Mouse (Mus musculus): ENCODE measurements around the gene Man2b2. TPM values are rescaled to one million over a fixed set of nuclear protein-coding genes. Genes with fewer than 3 reads are reported as not detected.

The Man2b2 gene
- polyA plus RNA-seq, 1 experiment from 2014 or later = 17.2 TPM

DNA sequence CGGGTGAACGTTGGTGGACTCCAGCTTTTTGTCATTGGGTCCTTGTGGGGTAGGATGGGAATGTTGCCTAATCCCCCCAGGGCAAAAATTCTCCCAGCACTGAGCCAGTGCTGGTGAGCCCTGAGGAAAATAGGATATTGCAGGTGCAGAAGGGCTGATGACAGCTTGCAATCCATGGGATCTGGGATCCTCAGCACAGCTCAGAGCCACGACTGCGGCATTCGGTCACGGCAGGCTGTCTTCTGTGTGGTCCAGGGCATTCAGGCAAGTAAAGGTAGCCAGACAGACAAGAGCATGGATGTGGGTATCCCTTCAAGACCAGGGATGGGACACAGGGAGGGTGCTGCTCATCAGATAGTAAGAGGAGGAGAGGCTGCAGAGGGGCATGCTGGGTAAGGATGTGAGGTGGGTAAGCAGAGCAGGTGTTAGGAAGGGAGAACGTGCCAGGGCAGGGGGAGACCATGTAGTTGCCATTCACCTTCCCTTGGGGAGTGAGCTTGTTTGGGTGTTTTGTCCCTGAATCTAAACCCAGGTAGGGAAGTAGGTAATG is 36.3 kb upstream of the Man2b2 start:
- Histone ChIP-seq H3K36me3 (no peaks in the 10 kb centered on the region), H3K9ac (no peak overlapping the region), H3K4me2 (no peak overlapping the region), H3K27me3 (replicated peaks) (peaks cover 100% of the 10 kb centered on the region), H3K27ac (replicated peaks) (no peak overlapping the region), H3K4me1 (peaks cover 22% of the 10 kb centered on the region), H3K4me3 (no peak overlapping the region), H3K9me3 (no peaks in the 10 kb centered on the region)
- WGBS = 55% methylated on average over 7 of the region's 7 CpGs
- no peak for ATAC-seq (ENCODE audit: extremely low read depth, insufficient number of reproducible peaks, low FRiP score, low TSS enrichment)

DNA sequence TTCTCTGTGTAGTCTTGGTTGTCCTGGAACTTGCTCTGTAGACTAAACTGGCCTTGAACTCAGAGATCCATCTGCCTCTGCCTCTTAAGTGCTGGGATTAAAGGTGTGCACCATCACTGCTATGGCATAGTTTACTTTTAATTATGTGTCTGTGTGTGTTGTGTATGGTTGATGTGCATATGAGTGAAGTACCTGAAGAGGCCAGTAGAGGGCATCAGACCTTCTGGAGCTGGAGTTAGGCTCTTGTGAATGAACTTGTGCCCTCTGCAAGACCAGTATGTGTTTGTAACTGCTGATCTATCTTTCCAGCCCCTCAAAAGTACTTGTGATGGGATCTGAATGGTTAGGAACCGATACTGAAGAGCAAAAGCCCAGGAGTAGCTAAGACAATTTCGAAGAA is 30.6 kb upstream of the Man2b2 start:
- Histone ChIP-seq H3K4me1 (no peaks in the 10 kb centered on the region), H3K27me3 (replicated peaks) (peaks cover 67% of the 10 kb centered on the region)
- ATAC-seq (ENCODE audit: extremely low read depth, insufficient number of reproducible peaks, low FRiP score, low TSS enrichment) = no peak

DNA sequence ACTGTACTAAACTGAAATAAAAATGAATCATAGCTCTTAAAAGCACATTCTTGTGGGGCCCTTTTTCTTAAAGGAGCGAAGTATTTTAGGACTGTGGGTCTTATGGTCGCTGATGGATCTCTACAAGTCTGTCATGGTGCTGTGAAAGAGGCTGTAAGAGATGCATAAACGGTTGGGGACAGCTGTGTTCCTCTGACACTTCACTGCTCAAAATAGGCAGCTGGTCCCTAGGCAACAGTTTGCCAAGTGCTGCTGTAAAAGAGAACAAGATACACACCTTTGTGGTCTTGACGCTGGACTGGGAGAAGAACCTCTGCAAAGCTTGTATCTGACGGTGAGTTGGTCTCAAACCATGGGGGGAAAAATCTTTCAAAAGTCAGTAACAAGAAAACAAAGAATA is 27.1 kb upstream of the Man2b2 start:
- 61% methylated on average over 5 of the region's 5 CpGs for WGBS
- H3K27ac ChIP-seq (replicated peaks) = no peak overlapping the region
- H3K4me2 ChIP-seq = no peak overlapping the region
- H3K27me3 ChIP-seq (replicated peaks) = peaks cover 58% of the 10 kb centered on the region
- no peak overlapping the region for H3K4me3 ChIP-seq
- H3K9me3 ChIP-seq = no peaks in the 10 kb centered on the region; the same call in 1 of the 2 replicates
- no peaks in the 10 kb centered on the region for H3K36me3 ChIP-seq
- no peak for ATAC-seq (ENCODE audit: extremely low read depth, insufficient number of reproducible peaks, low FRiP score, low TSS enrichment)
- H3K9ac ChIP-seq = no peak overlapping the region
- no peaks in the 10 kb centered on the region for H3K4me1 ChIP-seq

More for the DNA sequence above, 30.6 kb upstream of the Man2b2 start:
- 69% methylated on average over 2 of the region's 2 CpGs for WGBS
- H3K4me3 ChIP-seq = no peak overlapping the region
- no peak overlapping the region for H3K9ac ChIP-seq
- H3K27ac ChIP-seq (replicated peaks) = no peak overlapping the region
- no peaks in the 10 kb centered on the region for H3K36me3 ChIP-seq
- no peaks in the 10 kb centered on the region; the same call in 1 of the 2 replicates for H3K9me3 ChIP-seq
- no peak overlapping the region for H3K4me2 ChIP-seq

DNA sequence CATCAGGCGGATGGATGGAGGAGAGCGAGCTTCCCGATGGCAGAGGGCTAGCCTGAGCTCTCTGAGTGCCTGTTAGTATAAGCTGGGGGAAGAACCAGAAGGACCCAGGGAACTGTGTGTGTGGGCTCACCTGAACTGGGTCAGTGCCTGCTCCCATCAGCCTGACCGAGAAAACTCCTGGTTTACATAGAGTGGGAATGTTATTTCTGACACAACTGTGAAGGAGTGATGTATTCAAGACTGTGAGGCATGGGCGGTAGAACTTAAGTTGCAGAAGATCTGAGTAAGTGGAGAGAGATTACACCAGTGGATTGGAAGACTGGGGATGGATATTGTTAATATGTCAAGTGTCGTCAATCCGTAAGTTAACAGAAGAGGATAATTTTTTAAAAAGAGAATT is 26.1 kb upstream of the Man2b2 start:
- Histone ChIP-seq H3K27ac (replicated peaks) (no peak overlapping the region), H3K9ac (no peak overlapping the region), H3K4me2 (no peak overlapping the region), H3K4me3 (no peak overlapping the region), H3K9me3 (no peaks in the 10 kb centered on the region; the same call in 1 of the 2 replicates), H3K36me3 (no peaks in the 10 kb centered on the region), H3K27me3 (replicated peaks) (peaks cover 50% of the 10 kb centered on the region), H3K4me1 (no peaks in the 10 kb centered on the region)
- ATAC-seq (ENCODE audit: extremely low read depth, insufficient number of reproducible peaks, low FRiP score, low TSS enrichment) = no peak
- 79% methylated on average over 7 of the region's 7 CpGs for WGBS

DNA sequence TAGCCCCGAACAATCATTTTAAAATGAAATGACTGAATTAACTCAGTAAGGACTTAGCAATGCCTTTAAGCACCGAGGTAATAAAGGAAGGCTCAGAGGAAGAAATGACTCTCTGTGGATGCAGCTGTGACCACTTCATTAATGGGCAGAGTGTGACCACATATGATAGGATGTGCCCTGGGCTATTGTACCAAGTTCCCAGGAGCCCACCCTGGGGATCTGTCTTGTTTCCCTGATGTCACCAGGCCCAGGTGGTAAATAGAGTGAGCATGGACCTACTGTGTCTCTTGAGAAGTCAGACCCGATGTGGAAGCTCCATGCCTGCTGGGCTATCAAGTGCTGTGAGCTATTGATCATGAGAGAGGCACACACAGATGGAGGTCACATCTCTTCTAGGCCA is 24.7 kb upstream of the Man2b2 start:
- no peaks in the 10 kb centered on the region for H3K36me3 ChIP-seq
- no peak overlapping the region for H3K4me2 ChIP-seq
- H3K9ac ChIP-seq = no peak overlapping the region
- no peak for ATAC-seq (ENCODE audit: extremely low read depth, insufficient number of reproducible peaks, low FRiP score, low TSS enrichment)
- no peaks in the 10 kb centered on the region for H3K4me1 ChIP-seq
- 78% methylated on average over 3 of the region's 3 CpGs for WGBS
- peaks cover 45% of the 10 kb centered on the region for H3K27me3 ChIP-seq (replicated peaks)
- H3K27ac ChIP-seq (replicated peaks) = no peak overlapping the region
- no peaks in the 10 kb centered on the region for H3K9me3 ChIP-seq
- no peak overlapping the region for H3K4me3 ChIP-seq

DNA sequence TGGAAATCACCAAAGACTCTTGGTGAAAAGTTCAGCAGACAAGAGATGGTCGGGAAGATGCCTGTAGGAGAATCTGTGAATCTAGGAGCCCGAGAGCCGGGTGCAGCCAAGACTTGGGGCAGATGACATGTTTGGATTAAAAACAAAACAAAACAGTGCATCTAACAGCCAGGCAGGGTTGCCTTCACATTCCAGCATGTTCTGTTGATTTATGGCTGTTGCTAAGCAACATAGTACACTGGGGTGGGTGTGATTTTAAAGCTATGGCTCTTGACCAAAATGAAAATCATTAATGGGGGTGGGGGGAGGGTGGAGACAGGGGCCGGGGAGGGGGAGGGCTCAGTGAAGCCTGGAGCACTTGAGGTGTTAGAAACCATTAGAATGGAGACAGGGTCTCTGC is 21.1 kb upstream of the Man2b2 start:
- no peak overlapping the region for H3K4me3 ChIP-seq
- H3K9me3 ChIP-seq = no peaks in the 10 kb centered on the region
- H3K36me3 ChIP-seq = no peaks in the 10 kb centered on the region
- 61% methylated on average over 4 of the region's 4 CpGs for WGBS
- no peak overlapping the region for H3K4me2 ChIP-seq
- H3K27me3 ChIP-seq (replicated peaks) = peaks cover 46% of the 10 kb centered on the region
- no peak for ATAC-seq (ENCODE audit: extremely low read depth, insufficient number of reproducible peaks, low FRiP score, low TSS enrichment)
- no peak overlapping the region for H3K27ac ChIP-seq (replicated peaks)
- H3K9ac ChIP-seq = no peak overlapping the region
- no peaks in the 10 kb centered on the region for H3K4me1 ChIP-seq

DNA sequence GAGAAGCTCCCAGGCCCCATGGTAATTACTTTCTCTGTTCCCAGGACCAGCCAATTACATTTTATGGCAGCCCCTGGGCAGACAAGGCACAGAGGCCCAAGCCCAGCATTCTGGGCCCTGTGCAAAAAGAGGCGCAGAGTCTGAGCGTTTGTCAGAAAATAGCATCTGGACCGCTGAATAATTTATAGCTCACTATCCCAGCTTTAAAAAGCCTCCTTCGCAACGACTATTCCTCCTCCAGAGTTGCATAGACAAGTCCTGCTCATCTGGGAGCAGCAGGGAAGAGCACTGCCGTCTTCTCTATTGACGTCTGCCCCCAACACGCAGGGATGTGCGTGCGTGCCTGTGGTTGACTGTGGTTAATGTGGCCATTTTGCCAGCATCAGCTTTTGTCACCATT is 14.0 kb upstream of the Man2b2 start:
- H3K27ac ChIP-seq (replicated peaks) = no peak overlapping the region
- no peak overlapping the region for H3K4me2 ChIP-seq
- H3K27me3 ChIP-seq (replicated peaks) = peaks cover 12% of the 10 kb centered on the region
- no peaks in the 10 kb centered on the region for H3K4me1 ChIP-seq
- no peak overlapping the region for H3K9ac ChIP-seq
- no peak for ATAC-seq (ENCODE audit: extremely low read depth, insufficient number of reproducible peaks, low FRiP score, low TSS enrichment)
- no peak overlapping the region for H3K4me3 ChIP-seq
- no peaks in the 10 kb centered on the region for H3K36me3 ChIP-seq
- no peaks in the 10 kb centered on the region for H3K9me3 ChIP-seq
- 78% methylated on average over 10 of the region's 10 CpGs for WGBS

DNA sequence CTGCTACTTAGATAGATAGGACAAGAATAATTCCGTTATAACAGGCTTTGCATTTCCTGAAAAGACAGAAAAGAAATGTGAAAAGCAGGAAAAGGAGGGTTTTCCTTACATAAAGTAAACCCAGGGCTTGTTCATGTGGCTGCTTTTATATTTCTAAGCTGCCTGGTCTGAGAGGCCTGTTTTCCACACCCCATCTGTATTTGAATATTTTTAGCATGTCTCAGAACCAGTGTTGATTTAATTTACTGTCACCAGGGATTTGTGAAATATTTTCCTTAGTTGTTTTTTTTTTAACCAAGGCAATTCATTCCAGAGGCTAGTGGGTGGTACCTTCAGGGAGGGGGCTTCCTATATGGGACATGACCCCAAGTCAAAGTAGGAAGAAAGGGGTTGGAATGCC is 11.2 kb upstream of the Man2b2 start:
- H3K27ac ChIP-seq (replicated peaks) = no peak overlapping the region
- no peaks in the 10 kb centered on the region for H3K36me3 ChIP-seq
- no peaks in the 10 kb centered on the region for H3K9me3 ChIP-seq
- ATAC-seq (ENCODE audit: extremely low read depth, insufficient number of reproducible peaks, low FRiP score, low TSS enrichment) = no peak
- no peaks in the 10 kb centered on the region for H3K4me1 ChIP-seq
- H3K9ac ChIP-seq = no peak overlapping the region
- H3K27me3 ChIP-seq (replicated peaks) = 0 out of 2 replicates have a peak, but pooled peaks cover 7% of the 10 kb centered on the region
- H3K4me2 ChIP-seq = no peak overlapping the region
- no peak overlapping the region for H3K4me3 ChIP-seq
- WGBS = 43% methylated on average over 1 of the region's 1 CpGs

DNA sequence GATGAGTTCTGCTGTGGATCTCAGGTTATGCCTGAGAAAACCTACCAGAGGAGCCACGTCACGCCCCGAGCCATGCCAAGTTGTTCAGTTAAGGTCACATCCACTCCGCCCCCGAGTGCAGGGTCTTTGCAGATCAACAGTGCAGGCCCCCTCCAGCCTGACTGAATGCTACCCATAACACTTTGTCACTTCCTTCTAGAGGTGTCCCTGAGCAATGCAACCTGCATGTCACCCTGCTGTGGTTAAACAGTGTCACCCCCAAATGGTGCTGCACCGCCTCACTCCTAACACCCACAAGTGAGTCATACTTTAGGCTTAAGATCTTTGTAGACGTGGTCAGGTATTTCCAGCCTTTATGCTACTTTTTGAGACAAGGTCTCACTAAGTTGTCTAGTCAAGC is 9.6 kb upstream of the Man2b2 start:
- no peak overlapping the region for H3K27ac ChIP-seq (replicated peaks)
- H3K4me3 ChIP-seq = no peak overlapping the region
- WGBS = 66% methylated on average over 7 of the region's 7 CpGs
- H3K9ac ChIP-seq = no peak overlapping the region
- no peak overlapping the region for H3K4me2 ChIP-seq
- H3K9me3 ChIP-seq = no peaks in the 10 kb centered on the region
- no peak for ATAC-seq (ENCODE audit: extremely low read depth, insufficient number of reproducible peaks, low FRiP score, low TSS enrichment)
- 0 out of 2 replicates have a peak, but pooled peaks cover 10% of the 10 kb centered on the region for H3K27me3 ChIP-seq (replicated peaks)
- H3K4me1 ChIP-seq = no peaks in the 10 kb centered on the region
- H3K36me3 ChIP-seq = no peaks in the 10 kb centered on the region

DNA sequence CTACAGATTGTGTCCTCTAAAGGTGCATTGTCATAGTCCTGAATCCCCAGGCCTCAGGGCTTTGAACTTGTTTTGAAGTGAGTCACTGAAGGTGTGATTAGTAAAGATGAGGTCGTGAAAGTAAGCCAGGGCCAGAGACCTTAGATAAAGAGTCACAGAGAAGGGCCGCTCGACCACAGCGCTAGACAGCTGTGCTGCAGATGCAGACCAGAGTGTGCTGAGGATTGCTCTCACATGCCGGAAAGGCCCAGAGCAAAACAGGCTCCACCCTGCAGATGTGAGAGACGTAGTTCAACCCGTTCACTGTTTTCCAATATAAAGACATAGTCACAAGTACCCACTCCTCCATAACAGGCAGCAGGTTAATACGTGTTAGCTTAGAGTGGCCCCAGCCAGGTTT is 9.1 kb upstream of the Man2b2 start:
- H3K36me3 ChIP-seq = no peaks in the 10 kb centered on the region
- no peak overlapping the region for H3K4me2 ChIP-seq
- no peaks in the 10 kb centered on the region for H3K9me3 ChIP-seq
- H3K9ac ChIP-seq = no peak overlapping the region
- H3K27ac ChIP-seq (replicated peaks) = no peak overlapping the region
- ATAC-seq (ENCODE audit: extremely low read depth, insufficient number of reproducible peaks, low FRiP score, low TSS enrichment) = no peak
- no peaks in the 10 kb centered on the region for H3K4me1 ChIP-seq
- no peak overlapping the region for H3K4me3 ChIP-seq
- H3K27me3 ChIP-seq (replicated peaks) = peaks cover 12% of the 10 kb centered on the region; the same call in 1 of the 2 replicates
- WGBS = 45% methylated on average over 8 of the region's 8 CpGs

DNA sequence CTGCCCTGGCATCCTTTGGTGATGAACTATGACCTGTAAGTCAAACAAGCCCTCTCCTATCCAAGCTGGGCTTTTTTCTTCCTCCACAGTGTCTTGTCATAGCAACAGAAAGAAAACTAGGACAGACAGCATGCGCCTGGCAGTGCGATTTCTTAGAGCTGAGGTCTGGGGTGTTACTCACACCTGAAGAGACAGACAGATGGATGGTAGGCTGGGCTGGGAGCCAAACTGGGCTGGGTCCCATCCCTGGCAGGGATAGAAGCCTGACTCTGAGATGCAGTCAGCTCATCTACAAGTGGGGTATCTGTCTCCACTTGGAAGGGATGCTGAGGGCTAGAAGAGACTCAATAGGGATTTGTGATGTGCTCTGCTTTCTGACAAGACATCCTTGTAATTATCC is 8.6 kb upstream of the Man2b2 start:
- Histone ChIP-seq H3K9me3 (no peaks in the 10 kb centered on the region), H3K27ac (replicated peaks) (no peak overlapping the region), H3K4me2 (no peak overlapping the region), H3K4me3 (no peak overlapping the region), H3K27me3 (replicated peaks) (peaks cover 15% of the 10 kb centered on the region; the same call in 1 of the 2 replicates), H3K36me3 (no peaks in the 10 kb centered on the region), H3K4me1 (no peaks in the 10 kb centered on the region), H3K9ac (no peak overlapping the region)
- ATAC-seq (ENCODE audit: extremely low read depth, insufficient number of reproducible peaks, low FRiP score, low TSS enrichment) = no peak
- 58% methylated on average over 2 of the region's 2 CpGs for WGBS

DNA sequence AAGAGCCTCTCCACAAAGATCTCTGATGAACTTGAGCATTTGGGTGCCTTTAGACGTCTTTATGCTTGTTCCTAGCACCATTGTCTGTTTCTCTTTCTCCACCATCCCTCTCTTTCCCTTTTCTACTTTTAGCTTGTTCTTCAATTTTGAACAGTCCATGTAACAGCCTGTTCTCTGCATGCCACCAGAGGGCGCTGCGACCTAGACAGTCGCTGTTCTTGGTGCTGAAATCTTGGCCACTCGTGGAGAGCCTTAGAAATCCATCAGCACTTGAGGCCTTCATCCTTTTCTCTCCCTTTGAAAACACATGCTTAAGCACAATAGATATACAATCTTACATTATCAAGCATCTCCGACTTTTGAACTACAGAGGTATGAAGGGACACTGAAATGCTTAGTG is 5.5 kb upstream of the Man2b2 start:
- no peak for ATAC-seq (ENCODE audit: extremely low read depth, insufficient number of reproducible peaks, low FRiP score, low TSS enrichment)
- Histone ChIP-seq H3K4me2 (no peak overlapping the region), H3K4me3 (no peak overlapping the region), H3K4me1 (peaks cover 2% of the 10 kb centered on the region), H3K27me3 (replicated peaks) (peaks cover 23% of the 10 kb centered on the region), H3K9me3 (no peaks in the 10 kb centered on the region), H3K36me3 (no peaks in the 10 kb centered on the region), H3K27ac (replicated peaks) (no peak overlapping the region), H3K9ac (no peak overlapping the region)
- 2% methylated on average over 6 of the region's 6 CpGs for WGBS

All from heart, embryonic 13.5 days (tissue).